Mouse (Mus musculus): Measurements from ENCODE around the gene Nop2. TPM values are rescaled to one million over a fixed set of nuclear protein-coding genes. Genes with fewer than 3 reads are reported as not detected.
"Not testable (repeated sequence)": the region's sequence is repeated elsewhere in the genome, so short reads cannot be mapped to it uniquely, and the experiment has no call there.

Gene Nop2
- polyA plus RNA-seq, 1 experiment from 2014 or later: 49.7 TPM

DNA sequence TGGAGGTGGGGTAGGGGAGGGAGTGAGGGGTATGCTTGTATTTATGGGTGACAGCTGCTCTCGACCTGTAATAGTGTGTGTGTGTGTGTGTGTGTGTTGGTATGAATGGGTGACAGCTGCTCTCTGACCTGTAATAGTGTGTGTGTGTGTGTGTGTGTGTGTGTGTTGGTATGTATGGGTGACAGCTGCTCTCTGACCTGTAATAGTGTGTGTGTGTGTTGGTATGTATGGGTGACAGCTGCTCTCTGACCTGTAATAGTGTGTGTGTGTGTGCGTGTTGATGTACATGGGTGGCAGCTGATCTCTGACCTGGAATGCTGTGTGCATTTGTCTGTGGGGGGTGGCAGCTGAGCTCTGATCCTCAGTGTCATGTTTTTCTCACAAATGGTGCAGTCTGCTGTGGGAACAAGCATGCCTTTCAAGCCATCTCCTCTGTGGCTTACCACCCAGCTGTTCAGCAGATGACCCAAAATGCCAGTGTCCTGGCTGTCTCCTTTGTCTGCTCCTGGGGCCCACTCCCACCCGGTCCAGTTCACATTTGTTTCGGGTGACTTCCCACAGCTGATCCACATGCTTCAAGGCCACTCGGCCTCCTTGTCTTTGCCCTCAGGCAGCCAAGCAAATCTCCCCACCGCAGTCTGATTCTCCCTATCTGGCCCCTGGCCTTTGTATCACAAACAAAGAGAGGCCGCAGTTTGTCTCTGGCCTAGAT, 25.4 kb downstream of the Nop2 start:
- H3K36me3 ChIP-seq: peaks cover 59% of the 10 kb centered on the region
- WGBS: 10% methylated on average over 7 of the region's 7 CpGs
- no peak for ATAC-seq (ENCODE audit: low FRiP score, low read depth)
- H3K27ac ChIP-seq (replicated peaks): no peak overlapping the region
- no peak overlapping the region for H3K4me3 ChIP-seq
- H3K4me2 ChIP-seq: no peak overlapping the region
- peaks cover 4% of the 10 kb centered on the region for H3K4me1 ChIP-seq (replicated peaks)
- H3K9me3 ChIP-seq: no peaks in the 10 kb centered on the region
- H3K27me3 ChIP-seq: no peaks in the 10 kb centered on the region
- 0 out of 2 replicates have a peak overlapping the region, but pooled peaks have one; percentile 10 for H3K9ac ChIP-seq

DNA sequence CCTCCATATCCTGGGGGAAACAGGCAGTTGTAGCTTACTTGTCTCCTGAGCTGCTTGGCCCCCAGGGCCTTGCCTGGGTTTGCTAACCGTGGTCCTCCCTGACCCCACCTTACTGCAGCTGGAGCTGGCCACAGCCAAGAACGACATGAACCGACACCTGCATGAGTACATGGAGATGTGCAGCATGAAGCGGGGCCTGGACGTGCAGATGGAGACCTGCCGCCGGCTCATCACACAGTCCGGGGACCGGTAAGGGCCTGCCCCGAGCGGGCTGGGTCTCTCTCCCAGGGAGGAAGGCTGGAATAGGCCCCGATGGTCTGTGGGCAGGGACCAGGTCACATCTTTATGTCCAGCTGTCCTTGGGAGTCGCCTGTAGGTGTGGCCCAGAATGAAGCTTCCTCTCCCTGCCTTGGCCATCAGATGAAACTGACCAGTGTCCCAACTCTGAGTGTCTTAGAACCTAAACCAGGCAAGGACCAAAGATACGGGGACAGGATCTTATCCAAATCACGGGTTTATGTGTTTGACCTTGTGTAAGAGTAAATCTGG, 27.3 kb downstream of the Nop2 start:
- no peak overlapping the region for H3K27ac ChIP-seq (replicated peaks)
- H3K36me3 ChIP-seq: peaks cover 40% of the 10 kb centered on the region
- WGBS: 87% methylated on average over 15 of the region's 15 CpGs
- H3K9ac ChIP-seq: no peak overlapping the region
- H3K4me2 ChIP-seq: no peak overlapping the region
- no peaks in the 10 kb centered on the region for H3K9me3 ChIP-seq
- H3K4me3 ChIP-seq: no peak overlapping the region
- no peaks in the 10 kb centered on the region for H3K27me3 ChIP-seq
- H3K4me1 ChIP-seq (replicated peaks): peaks cover 18% of the 10 kb centered on the region
- no peak for ATAC-seq (ENCODE audit: low FRiP score, low read depth)

DNA sequence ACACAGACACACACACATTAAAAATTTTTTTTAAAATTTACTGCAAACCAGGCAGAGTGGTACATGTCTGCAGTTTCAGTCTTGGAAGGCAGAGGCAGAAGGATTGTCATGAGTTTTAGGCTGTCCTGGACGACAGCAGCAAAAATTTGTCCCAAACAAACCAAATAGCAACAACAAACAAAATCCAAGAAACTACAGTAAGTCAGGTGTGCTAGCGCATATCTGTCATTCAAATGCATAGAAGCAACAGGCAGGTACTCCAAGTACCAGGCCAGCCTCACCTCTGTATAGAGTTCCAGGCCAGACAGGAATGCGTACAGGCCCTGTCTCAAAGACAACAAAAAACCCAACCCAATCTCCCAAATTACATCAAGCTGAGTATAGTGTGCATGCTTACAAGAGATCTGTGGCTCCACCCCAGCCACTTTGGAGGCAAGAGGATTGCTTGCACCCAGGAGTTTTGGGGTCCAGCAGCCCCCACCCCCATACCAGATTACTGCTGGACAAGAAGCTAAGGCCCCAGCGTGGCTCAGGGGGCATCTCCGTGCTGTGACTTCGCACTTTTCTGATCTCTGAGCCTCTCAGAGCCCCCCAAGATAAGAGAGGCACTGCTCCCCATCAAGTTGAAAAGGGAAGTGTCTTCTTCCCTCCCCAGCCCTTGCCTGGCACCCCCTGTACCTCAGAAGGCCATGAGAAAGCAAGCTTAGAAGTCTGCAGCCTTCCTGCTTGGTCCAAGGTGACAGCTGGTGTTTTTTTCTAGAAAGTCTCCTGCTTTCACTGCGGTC, 28.3 kb downstream of the Nop2 start:
- no peaks in the 10 kb centered on the region for H3K27me3 ChIP-seq
- peaks cover 39% of the 10 kb centered on the region for H3K36me3 ChIP-seq
- peaks cover 22% of the 10 kb centered on the region for H3K4me1 ChIP-seq (replicated peaks)
- no peak overlapping the region for H3K4me2 ChIP-seq
- no peak overlapping the region for H3K9ac ChIP-seq
- WGBS: 88% methylated on average over 7 of the region's 7 CpGs
- no peak overlapping the region for H3K27ac ChIP-seq (replicated peaks)
- no peaks in the 10 kb centered on the region for H3K9me3 ChIP-seq
- ATAC-seq (ENCODE audit: low FRiP score, low read depth): no peak
- H3K4me3 ChIP-seq: no peak overlapping the region

DNA sequence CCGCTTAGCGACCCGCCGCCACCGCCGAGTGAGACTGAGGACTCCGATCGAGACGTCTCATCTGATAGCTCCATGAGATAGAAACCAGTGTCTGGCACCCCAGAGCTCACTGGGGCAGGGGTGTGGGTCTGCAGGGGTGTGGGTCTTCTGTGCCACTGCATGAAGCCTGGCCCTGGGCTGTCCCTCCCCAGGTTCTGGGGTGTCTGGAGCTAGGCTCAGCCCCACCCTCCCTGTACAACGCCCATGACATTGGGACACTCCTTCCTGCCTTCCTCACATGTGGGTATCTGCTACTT, 28.8 kb downstream of the Nop2 start:
- Histone ChIP-seq H3K4me1 (replicated peaks) (peaks cover 22% of the 10 kb centered on the region), H3K4me3 (no peak overlapping the region), H3K27me3 (no peaks in the 10 kb centered on the region), H3K9ac (no peak overlapping the region), H3K9me3 (no peaks in the 10 kb centered on the region), H3K27ac (replicated peaks) (no peak overlapping the region), H3K36me3 (peaks cover 39% of the 10 kb centered on the region), H3K4me2 (no peak overlapping the region)
- 56% methylated on average over 10 of the region's 10 CpGs for WGBS
- no peak for ATAC-seq (ENCODE audit: low FRiP score, low read depth)

DNA sequence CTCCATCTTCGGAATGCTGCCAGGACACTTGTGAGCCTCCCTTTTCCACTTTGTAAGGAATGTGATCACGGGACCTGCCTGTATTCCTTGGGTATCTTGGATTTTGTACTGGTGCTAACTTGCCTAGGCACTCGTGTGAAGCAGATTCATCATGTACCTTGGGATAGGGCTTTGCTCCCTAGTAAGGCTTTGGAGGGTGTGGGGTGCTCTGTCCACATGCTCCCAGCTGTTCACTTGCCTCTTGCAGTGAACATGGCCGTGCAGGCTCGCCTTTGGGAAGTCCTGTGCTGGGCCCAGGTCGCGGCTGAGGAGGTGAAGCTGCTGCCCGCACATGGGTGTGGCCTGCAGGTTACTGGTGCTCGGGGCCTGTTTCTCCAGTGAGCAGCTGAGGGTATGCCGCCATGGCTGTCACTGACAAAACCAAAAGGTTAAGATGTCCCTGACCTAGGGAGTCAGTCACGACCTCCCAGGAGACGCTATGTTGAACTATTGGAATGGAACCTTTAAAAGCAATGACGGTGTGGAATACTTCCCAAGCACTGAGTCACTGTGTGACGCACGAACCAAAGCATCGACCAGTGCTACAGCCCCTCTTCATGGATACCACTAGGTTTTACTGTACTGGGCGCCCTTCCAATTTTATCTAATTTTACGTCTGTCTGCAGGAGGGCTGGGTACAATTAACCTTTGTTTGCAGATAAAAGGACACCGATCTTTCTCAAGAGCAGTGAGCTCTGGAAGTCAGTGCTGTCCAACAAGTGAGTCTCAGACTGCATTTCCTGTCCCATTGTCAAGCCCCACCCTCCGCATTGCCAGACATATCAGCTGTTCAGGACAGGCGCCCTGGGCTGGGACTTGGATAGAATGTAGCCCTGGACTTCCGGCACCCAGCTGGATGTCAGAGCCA, 29.4 kb downstream of the Nop2 start:
- H3K36me3 ChIP-seq: peaks cover 36% of the 10 kb centered on the region

DNA sequence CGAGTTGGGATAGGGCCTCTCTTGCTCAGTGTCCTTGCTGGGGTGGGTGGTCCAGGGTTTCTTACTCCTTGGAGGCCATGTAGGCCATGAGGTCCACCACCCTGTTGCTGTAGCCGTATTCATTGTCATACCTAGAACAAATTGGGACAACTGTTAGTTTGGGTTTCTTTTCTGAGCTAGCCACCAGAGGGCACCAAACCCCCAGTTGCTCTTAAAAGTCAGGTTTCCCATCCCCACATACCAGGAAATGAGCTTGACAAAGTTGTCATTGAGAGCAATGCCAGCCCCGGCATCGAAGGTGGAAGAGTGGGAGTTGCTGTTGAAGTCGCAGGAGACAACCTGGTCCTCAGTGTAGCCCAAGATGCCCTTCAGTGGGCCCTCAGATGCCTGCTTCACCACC, 30.3 kb downstream of the Nop2 start:
- Histone ChIP-seq H3K36me3 (peaks cover 34% of the 10 kb centered on the region), H3K4me1 (replicated peaks) (peaks cover 36% of the 10 kb centered on the region)
- ATAC-seq (ENCODE audit: low FRiP score, low read depth); H3K9me3 ChIP-seq; H3K9ac ChIP-seq; H3K27me3 ChIP-seq; H3K4me3 ChIP-seq; H3K27ac ChIP-seq (replicated peaks); H3K4me2 ChIP-seq: not testable (repeated sequence)
- 4% methylated on average over 4 of the region's 5 CpGs for WGBS

More for the DNA sequence above, 29.4 kb downstream of the Nop2 start:
- 19% methylated on average over 22 of the region's 22 CpGs for WGBS
- no peak for ATAC-seq (ENCODE audit: low FRiP score, low read depth)
- no peak overlapping the region for H3K4me2 ChIP-seq
- H3K27me3 ChIP-seq: no peaks in the 10 kb centered on the region
- no peak overlapping the region for H3K9ac ChIP-seq
- peaks cover 27% of the 10 kb centered on the region for H3K4me1 ChIP-seq (replicated peaks)
- H3K4me3 ChIP-seq: no peak overlapping the region
- H3K9me3 ChIP-seq: no peaks in the 10 kb centered on the region
- H3K27ac ChIP-seq (replicated peaks): 0 out of 2 replicates have a peak overlapping the region, but pooled peaks have one; percentile 8

DNA sequence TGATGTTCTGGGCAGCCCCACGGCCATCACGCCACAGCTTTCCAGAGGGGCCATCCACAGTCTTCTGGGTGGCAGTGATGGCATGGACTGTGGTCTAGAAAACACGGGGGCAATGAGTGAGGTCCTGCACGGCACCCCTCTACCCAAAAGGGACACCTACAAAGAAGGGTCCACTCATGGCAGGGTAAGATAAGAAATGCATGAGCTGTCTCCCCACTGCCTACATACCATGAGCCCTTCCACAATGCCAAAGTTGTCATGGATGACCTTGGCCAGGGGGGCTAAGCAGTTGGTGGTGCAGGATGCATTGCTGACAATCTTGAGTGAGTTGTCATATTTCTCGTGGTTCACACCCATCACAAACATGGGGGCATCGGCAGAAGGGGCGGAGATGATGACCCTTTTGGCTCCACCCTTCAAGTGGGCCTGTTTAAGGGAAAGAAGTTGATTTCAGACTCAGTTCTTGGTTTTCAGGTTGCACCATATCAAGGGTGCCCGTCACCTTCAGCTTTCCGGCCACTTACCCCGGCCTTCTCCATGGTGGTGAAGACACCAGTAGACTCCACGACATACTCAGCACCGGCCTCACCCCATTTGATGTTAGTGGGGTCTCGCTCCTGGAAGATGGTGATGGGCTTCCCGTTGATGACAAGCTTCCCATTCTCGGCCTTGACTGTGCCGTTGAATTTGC, 31.1 kb downstream of the Nop2 start:
- H3K27me3 ChIP-seq; H3K9ac ChIP-seq; H3K9me3 ChIP-seq; H3K27ac ChIP-seq (replicated peaks); ATAC-seq (ENCODE audit: low FRiP score, low read depth); H3K4me2 ChIP-seq; H3K4me3 ChIP-seq: not testable (repeated sequence)
- peaks cover 44% of the 10 kb centered on the region for H3K4me1 ChIP-seq (replicated peaks)
- peaks cover 32% of the 10 kb centered on the region for H3K36me3 ChIP-seq
- WGBS: 70% methylated on average over 12 of the region's 16 CpGs

DNA sequence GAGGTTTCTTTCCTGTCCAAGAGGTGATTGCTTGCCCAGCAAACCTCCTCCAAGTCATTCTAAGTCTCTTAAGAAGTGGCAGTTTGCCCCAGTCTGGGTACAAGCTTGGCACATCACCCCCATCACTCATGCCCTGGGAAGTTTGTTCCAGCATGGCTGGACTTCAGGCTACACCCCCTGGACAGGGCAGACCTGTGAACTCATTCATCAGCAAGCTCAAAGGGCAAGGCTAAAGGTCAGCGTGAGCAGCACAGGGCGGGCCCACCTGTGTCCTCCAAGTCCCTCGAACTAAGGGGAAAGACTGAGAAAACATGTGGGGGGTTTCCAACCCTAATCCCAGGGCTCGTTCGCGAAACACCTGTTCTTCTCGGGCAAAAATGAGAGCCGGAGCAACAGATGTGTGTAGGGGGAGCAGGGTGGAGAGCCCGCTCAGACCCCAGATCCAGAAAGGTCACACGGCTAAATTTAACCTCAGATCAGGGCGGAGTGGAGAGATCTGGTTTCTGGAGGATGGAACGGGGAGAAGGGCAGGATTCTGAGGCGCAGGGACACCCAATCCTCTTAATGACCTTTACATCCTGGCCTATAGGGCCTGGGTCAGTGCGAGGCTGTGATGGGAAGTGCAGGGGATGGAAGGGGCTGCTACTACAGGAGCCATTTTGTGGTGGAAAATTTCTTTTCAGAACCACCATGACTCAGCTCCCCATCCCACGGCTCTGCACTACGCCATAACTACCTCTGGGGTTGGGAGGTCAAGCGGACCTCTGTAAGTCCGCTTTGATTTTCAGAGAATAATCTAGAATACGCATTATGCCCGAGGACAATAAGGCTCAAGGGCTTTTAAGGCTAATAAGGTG, 32.3 kb downstream of the Nop2 start:
- no peak for ATAC-seq (ENCODE audit: low FRiP score, low read depth)
- peak overlapping the region; percentile 95 for H3K4me2 ChIP-seq
- no peaks in the 10 kb centered on the region for H3K9me3 ChIP-seq
- peaks cover 33% of the 10 kb centered on the region for H3K36me3 ChIP-seq
- H3K9ac ChIP-seq: peak overlapping the region; percentile 93
- no peaks in the 10 kb centered on the region for H3K27me3 ChIP-seq
- 6% methylated on average over 20 of the region's 20 CpGs for WGBS
- H3K4me1 ChIP-seq (replicated peaks): peaks cover 44% of the 10 kb centered on the region
- H3K4me3 ChIP-seq: peak overlapping the region; percentile 91
- H3K27ac ChIP-seq (replicated peaks): peak overlapping the region; percentile 93

DNA sequence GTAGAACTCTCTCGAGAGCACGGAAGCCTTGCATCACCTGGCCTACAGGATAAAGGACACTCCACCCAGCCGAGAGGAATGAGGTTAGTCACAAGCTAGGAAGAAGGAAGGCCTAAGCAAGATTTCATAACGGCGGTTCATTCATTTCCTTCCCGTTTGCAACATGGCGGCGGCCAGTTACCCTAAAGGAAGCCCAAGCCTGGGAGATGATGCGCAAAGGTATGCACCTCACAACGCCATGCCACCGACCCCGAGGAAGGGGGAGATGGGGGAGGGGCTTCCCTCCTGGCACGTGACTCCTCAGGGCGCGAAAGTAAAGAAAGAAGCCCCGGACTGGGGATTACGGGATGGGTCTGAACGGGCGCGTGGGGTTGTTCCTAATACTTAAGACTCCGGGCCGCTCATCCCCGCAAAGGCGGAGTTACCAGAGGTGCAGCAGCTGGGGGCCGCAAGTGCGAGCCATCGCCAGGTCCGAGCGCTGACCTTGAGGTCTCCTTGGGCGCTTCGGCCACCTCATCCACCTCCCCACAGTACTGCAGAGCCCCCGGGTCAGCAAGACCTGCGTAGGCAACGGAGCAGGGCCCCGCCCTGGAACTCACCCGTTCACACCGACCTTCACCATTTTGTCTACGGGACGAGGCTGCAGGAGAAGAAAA, 33.1 kb downstream of the Nop2 start:
- under 1% methylated on average over 38 of the region's 39 CpGs for WGBS
- ATAC-seq (ENCODE audit: low FRiP score, low read depth): peak; percentile 43

DNA sequence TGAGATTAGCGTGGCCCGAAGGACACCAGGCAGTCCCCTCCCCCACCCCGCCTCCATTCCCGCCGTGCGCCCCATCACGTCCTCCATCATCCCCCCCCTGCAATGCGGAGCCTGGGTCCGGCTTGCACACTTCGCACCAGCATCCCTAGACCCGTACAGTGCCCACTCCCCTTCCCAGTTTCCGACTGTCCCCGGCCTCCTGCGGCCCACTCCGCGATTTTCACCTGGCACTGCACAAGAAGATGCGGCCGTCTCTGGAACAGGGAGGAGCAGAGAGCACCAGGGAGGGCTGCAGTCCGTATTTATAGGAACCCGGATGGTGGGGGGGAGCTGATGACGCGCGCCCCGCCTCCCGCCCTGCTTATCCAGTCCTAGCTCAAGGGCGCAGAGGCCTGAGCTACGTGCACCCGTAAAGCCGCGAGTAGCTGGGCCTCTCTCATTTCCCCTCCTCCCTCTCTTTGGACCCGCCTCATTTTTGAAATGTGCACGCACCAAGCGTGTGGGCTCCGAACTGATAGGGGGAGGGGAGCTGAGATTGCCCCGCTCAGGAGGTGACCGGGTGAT, 33.7 kb downstream of the Nop2 start:
- H3K27ac ChIP-seq (replicated peaks): peak overlapping the region; percentile 93
- under 1% methylated on average over 36 of the region's 36 CpGs for WGBS
- H3K9me3 ChIP-seq: no peaks in the 10 kb centered on the region
- H3K36me3 ChIP-seq: peaks cover 34% of the 10 kb centered on the region
- H3K4me2 ChIP-seq: peak overlapping the region; percentile 95
- H3K9ac ChIP-seq: peak overlapping the region; percentile 93
- H3K4me3 ChIP-seq: peak overlapping the region; percentile 91
- no peaks in the 10 kb centered on the region for H3K27me3 ChIP-seq
- peak; percentile 94 for ATAC-seq (ENCODE audit: low FRiP score, low read depth)
- peaks cover 44% of the 10 kb centered on the region for H3K4me1 ChIP-seq (replicated peaks)

More for the DNA sequence above, 33.1 kb downstream of the Nop2 start:
- H3K36me3 ChIP-seq: peaks cover 34% of the 10 kb centered on the region
- H3K4me1 ChIP-seq (replicated peaks): peaks cover 44% of the 10 kb centered on the region
- no peaks in the 10 kb centered on the region for H3K27me3 ChIP-seq
- no peaks in the 10 kb centered on the region for H3K9me3 ChIP-seq
- peak overlapping the region; percentile 95 for H3K4me2 ChIP-seq
- peak overlapping the region; percentile 93 for H3K9ac ChIP-seq
- peak overlapping the region; percentile 91 for H3K4me3 ChIP-seq
- H3K27ac ChIP-seq (replicated peaks): peak overlapping the region; percentile 93

Data from hindbrain, embryonic 15.5 days (tissue).